Mouse (Mus musculus): ENCODE results near the gene Zfyve19. TPM values are rescaled to one million over a fixed set of nuclear protein-coding genes. Genes with fewer than 3 reads are reported as not detected.

Zfyve19 gene
- polyA plus RNA-seq, 1 experiment from 2014 or later, result 59.3 TPM

Other genes with a start within 250 kb of the Zfyve19 start
- gene Ccdc32, start 179.2 kb upstream of the Zfyve19 start, polyA plus RNA-seq (2015; fragmentation: Nextera tagmentation; extraction: Ambion mirVana), result 30.4 and 30.6 TPM in 2 replicates
- gene Rpusd2, start 173.8 kb upstream of the Zfyve19 start, polyA plus RNA-seq (2015; fragmentation: Nextera tagmentation; extraction: Ambion mirVana), result 4.8 and 4.9 TPM in 2 replicates
- 41.9 and 53.7 TPM in 2 replicates for gene Knl1, start 161.5 kb upstream of the Zfyve19 start, polyA plus RNA-seq (2015; fragmentation: Nextera tagmentation; extraction: Ambion mirVana)
- gene Rad51, start 95.8 kb upstream of the Zfyve19 start, polyA plus RNA-seq (2015; fragmentation: Nextera tagmentation; extraction: Ambion mirVana), result 41.1 and 43.2 TPM in 2 replicates
- gene Rmdn3, start 51.6 kb upstream of the Zfyve19 start, polyA plus RNA-seq (2015; fragmentation: Nextera tagmentation; extraction: Ambion mirVana), result 48.5 and 49.5 TPM in 2 replicates
- gene Gchfr, start 40.8 kb upstream of the Zfyve19 start, polyA plus RNA-seq (2015; fragmentation: Nextera tagmentation; extraction: Ambion mirVana), result 21.1 and 27.3 TPM in 2 replicates
- 0.30 and 0.38 TPM in 2 replicates for gene Gm14137, start 34.1 kb upstream of the Zfyve19 start, polyA plus RNA-seq (2015; fragmentation: Nextera tagmentation; extraction: Ambion mirVana)
- 15.9 and 18.5 TPM in 2 replicates for gene Dnajc17, start 178 bp downstream of the Zfyve19 start, polyA plus RNA-seq (2015; fragmentation: Nextera tagmentation; extraction: Ambion mirVana)
- 15.2 and 18.1 TPM in 2 replicates for gene Ppp1r14d, start 21.3 kb downstream of the Zfyve19 start, polyA plus RNA-seq (2015; fragmentation: Nextera tagmentation; extraction: Ambion mirVana)
- gene Spint1, start 28.7 kb downstream of the Zfyve19 start, polyA plus RNA-seq (2015; fragmentation: Nextera tagmentation; extraction: Ambion mirVana), result 96.1 and 108 TPM in 2 replicates
- gene Rhov, start 62.7 kb downstream of the Zfyve19 start, polyA plus RNA-seq (2015; fragmentation: Nextera tagmentation; extraction: Ambion mirVana), result 5.2 and 7.1 TPM in 2 replicates
- 20.9 and 22.5 TPM in 2 replicates for gene Vps18, start 80.1 kb downstream of the Zfyve19 start, polyA plus RNA-seq (2015; fragmentation: Nextera tagmentation; extraction: Ambion mirVana)
- 8.3 and 8.4 TPM in 2 replicates for gene Dll4, start 117.2 kb downstream of the Zfyve19 start, polyA plus RNA-seq (2015; fragmentation: Nextera tagmentation; extraction: Ambion mirVana)
- gene Chac1, start 142.6 kb downstream of the Zfyve19 start, polyA plus RNA-seq (2015; fragmentation: Nextera tagmentation; extraction: Ambion mirVana), result 2.3 and 2.7 TPM in 2 replicates